Mouse (Mus musculus) E14TG2a.4 (cell line): ENCODE results near the gene Nos1ap.

Source experiments
- CTCF ChIP-seq: conservative IDR thresholded peaks from 2 replicates; pipeline ENCODE4 v1.5.1; 2014; ENCODE audit warnings: low read length
- NANOG ChIP-seq: IDR thresholded peaks from 2 replicates; pipeline ENCODE4 v1.6.1; 2014; ENCODE audit warnings: borderline replicate concordance, low read length, mixed read lengths
- POU5F1 ChIP-seq: IDR thresholded peaks from 2 replicates; pipeline ENCODE4 v1.6.1; 2014; ENCODE audit warnings: low read length, borderline replicate concordance

DNA sequence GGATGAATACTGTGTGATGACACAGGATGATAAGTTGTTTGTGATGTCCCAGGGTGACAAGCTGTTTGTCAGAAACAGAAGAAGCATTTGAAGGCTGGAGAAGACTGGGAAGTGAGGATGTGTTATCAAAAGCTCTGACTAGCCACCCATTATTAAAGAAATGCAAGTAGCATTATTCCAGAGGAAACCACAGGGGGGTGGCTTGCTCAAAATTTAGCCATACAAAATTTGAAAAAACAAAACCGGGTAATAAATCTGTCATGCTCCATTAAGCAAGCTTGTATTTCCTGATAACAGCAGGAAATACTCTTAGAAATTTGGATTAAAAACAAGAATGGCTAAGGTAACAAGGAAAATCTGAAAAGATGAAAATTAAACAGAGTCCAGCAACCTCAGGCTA is 171.5 kb downstream of the Nos1ap start:
- TF ChIP-seq CTCF (no peak), NANOG (no peak), POU5F1 (no peak)
